In the genomic region with DNA sequence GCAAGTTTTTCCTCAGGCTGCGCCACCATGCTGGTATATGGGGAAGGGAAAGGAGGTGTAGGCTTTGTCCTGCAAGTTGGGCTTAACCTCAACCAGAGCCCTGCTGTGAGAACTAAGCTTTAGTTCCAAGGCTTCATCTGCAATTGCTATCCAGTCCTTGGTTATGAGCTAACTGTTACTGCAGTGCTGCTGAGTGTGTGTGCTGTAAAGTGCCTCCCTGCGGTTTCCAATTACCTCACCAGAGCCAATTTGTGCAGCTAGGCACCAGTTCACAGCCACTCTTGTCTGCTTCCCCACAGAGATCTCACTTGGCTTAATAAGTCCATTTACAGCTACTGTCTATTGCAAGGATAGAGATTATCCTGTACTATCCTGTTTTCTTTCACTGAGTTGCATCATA, we compare ENCODE assay signal across 14 mouse cellular contexts. TPM values are rescaled to one million over a fixed set of nuclear protein-coding genes. Genes with fewer than 3 reads are reported as not detected.
A peak's percentile ranks its signal among the peaks of the same experiment; 100 is the strongest.
DNase-seq lines count a peak whose midpoint lies in the region; ATAC-seq and TF ChIP-seq lines count a peak whose summit lies in the region.
"Had no signal": no experiment of that assay in that cellular context is flagged by ENCODE, and none has a peak within 500 bp of the region (broad histone marks: within the 10 kb centered on the region; RNA-seq: fewer than 3 reads in every experiment).

No protein-coding gene starts in this region.

- H3K4me2 ChIP-seq in forebrain, postnatal 0 days (ENCODE audit: low read depth) = no peak overlapping the region
- no peak overlapping the region for H3K4me2 ChIP-seq in midbrain, embryonic 13.5 days (replicated peaks)
- H3K4me2 ChIP-seq in midbrain, embryonic 11.5 days = no peak overlapping the region
- H3K4me2 ChIP-seq in neural tube, embryonic 15.5 days = no peak overlapping the region

- no peak overlapping the region for H3K4me3 ChIP-seq in forebrain, embryonic 10.5 days
- H3K4me3 ChIP-seq in forebrain, postnatal 0 days (ENCODE audit: low read depth, low read length) = no peak overlapping the region
- H3K4me3 ChIP-seq in midbrain, embryonic 13.5 days (replicated peaks) = no peak overlapping the region
- H3K4me3 ChIP-seq in midbrain, embryonic 11.5 days (ENCODE audit: low read depth, low read length) = no peak overlapping the region
- H3K4me3 ChIP-seq in neural tube, embryonic 15.5 days (replicated peaks) = no peak overlapping the region

- H3K9me3 ChIP-seq in forebrain, embryonic 10.5 days = no peaks in the 10 kb centered on the region
- H3K9me3 ChIP-seq in forebrain, postnatal 0 days (ENCODE audit: low read length) = no peaks in the 10 kb centered on the region
- no peaks in the 10 kb centered on the region for H3K9me3 ChIP-seq in midbrain, embryonic 13.5 days
- H3K9me3 ChIP-seq in midbrain, embryonic 11.5 days (ENCODE audit: control insufficient read depth, low read length) = no peaks in the 10 kb centered on the region
- no peaks in the 10 kb centered on the region for H3K9me3 ChIP-seq in neural tube, embryonic 15.5 days (replicated peaks)

- no peak overlapping the region for H3K27ac ChIP-seq in forebrain, embryonic 10.5 days
- no peak overlapping the region for H3K27ac ChIP-seq in forebrain, postnatal 0 days (ENCODE audit: low read depth, low read length)
- no peak overlapping the region for H3K27ac ChIP-seq in midbrain, embryonic 13.5 days
- no peak overlapping the region for H3K27ac ChIP-seq in midbrain, embryonic 11.5 days (ENCODE audit: low read depth, low read length)
- H3K27ac ChIP-seq in neural tube, embryonic 15.5 days (replicated peaks) = no peak overlapping the region

- ATAC-seq in forebrain, postnatal 0 days = no peak
- ATAC-seq in midbrain, embryonic 13.5 days = peak; percentile 58; the same call in 1 of the 2 replicates
- no peak for ATAC-seq in midbrain, embryonic 11.5 days (ENCODE audit: low FRiP score)
- ATAC-seq in neural tube, embryonic 15.5 days (ENCODE audit: low FRiP score) = peak; percentile 80
- ATAC-seq: inflammation-experienced regulatory T-cells, adult 6 months; lung, postnatal 0 days had no signal

- peak; percentile 15 for DNase-seq in forebrain, embryonic 10.5 days (ENCODE audit: extremely low spot score, low spot score)
- DNase-seq in forebrain, postnatal 0 days = no peak
- DNase-seq in midbrain, embryonic 11.5 days (ENCODE audit: low spot score, missing footprints) = no peak
- DNase-seq in forelimb bud, embryonic 11.5 days (ENCODE audit: low read depth, low spot score) = peak; percentile 31
- DNase-seq in thymus, postnatal 14 days = no peak
- DNase-seq in kidney, postnatal 36 days = no peak
- DNase-seq: kidney, postnatal 25 days; layer of hippocampus, postnatal 36 days; thymus, postnatal 36 days had no signal

- no peaks in the 10 kb centered on the region for H3K4me1 ChIP-seq in forebrain, embryonic 10.5 days
- no peaks in the 10 kb centered on the region for H3K4me1 ChIP-seq in forebrain, postnatal 0 days (ENCODE audit: insufficient read depth)
- no peaks in the 10 kb centered on the region for H3K4me1 ChIP-seq in midbrain, embryonic 13.5 days (replicated peaks)
- no peaks in the 10 kb centered on the region for H3K4me1 ChIP-seq in midbrain, embryonic 11.5 days (ENCODE audit: control insufficient read depth, insufficient read depth, low read length)
- no peaks in the 10 kb centered on the region for H3K4me1 ChIP-seq in neural tube, embryonic 15.5 days

- 33% methylated on average over 2 of the region's 2 CpGs for WGBS in forebrain, embryonic 10.5 days
- 37% methylated on average over 2 of the region's 2 CpGs for WGBS in forebrain, postnatal 0 days
- 50% methylated on average over 2 of the region's 2 CpGs for WGBS in midbrain, embryonic 13.5 days
- WGBS in midbrain, embryonic 11.5 days = 60% methylated on average over 2 of the region's 2 CpGs
- WGBS in neural tube, embryonic 15.5 days = 38% methylated on average over 2 of the region's 2 CpGs

- no peak for TF ChIP-seq CTCF in forebrain, postnatal 0 days (IDR thresholded peaks at IDR 0.05; ENCODE audit: low read depth)

- H3K9ac ChIP-seq in forebrain, postnatal 0 days = no peak overlapping the region
- no peak overlapping the region for H3K9ac ChIP-seq in midbrain, embryonic 13.5 days (replicated peaks)
- H3K9ac ChIP-seq in midbrain, embryonic 11.5 days (ENCODE audit: low read length) = no peak overlapping the region
- H3K9ac ChIP-seq in neural tube, embryonic 15.5 days (replicated peaks) = no peak overlapping the region

- no peaks in the 10 kb centered on the region for H3K27me3 ChIP-seq in forebrain, embryonic 10.5 days (ENCODE audit: poor library complexity, severe bottlenecking)
- no peaks in the 10 kb centered on the region for H3K27me3 ChIP-seq in forebrain, postnatal 0 days (ENCODE audit: insufficient read depth, low read length)
- H3K27me3 ChIP-seq in midbrain, embryonic 13.5 days = no peaks in the 10 kb centered on the region
- no peaks in the 10 kb centered on the region for H3K27me3 ChIP-seq in midbrain, embryonic 11.5 days (ENCODE audit: control insufficient read depth, insufficient read depth, low read length)
- no peaks in the 10 kb centered on the region for H3K27me3 ChIP-seq in neural tube, embryonic 15.5 days (replicated peaks)

- H3K36me3 ChIP-seq in forebrain, embryonic 10.5 days (replicated peaks) = no peaks in the 10 kb centered on the region
- no peaks in the 10 kb centered on the region for H3K36me3 ChIP-seq in forebrain, postnatal 0 days (ENCODE audit: insufficient read depth)
- H3K36me3 ChIP-seq in midbrain, embryonic 13.5 days = no peaks in the 10 kb centered on the region
- H3K36me3 ChIP-seq in midbrain, embryonic 11.5 days (ENCODE audit: control insufficient read depth, insufficient read depth, low read length) = no peaks in the 10 kb centered on the region
- H3K36me3 ChIP-seq in neural tube, embryonic 15.5 days = no peaks in the 10 kb centered on the region

RNA-seq across cellular contexts. Expression of a gene that starts 16.1 kb away (rescaled TPM):
- polyA plus RNA-seq in forebrain, embryonic 10.5 days (2016; fragmentation: Nextera tagmentation; extraction: Ambion mirVana) = 1.4 and 2.1 TPM in 2 replicates
- 1.1 and 2.0 TPM in 2 replicates for total RNA-seq in forebrain, postnatal 0 days (2014; rRNA removed)
- polyA plus RNA-seq in forebrain, postnatal 0 days (2015; fragmentation: Nextera tagmentation; extraction: Ambion mirVana) = 1.0 TPM in 2 replicates
- polyA plus RNA-seq in midbrain, embryonic 13.5 days (2015; fragmentation: Nextera tagmentation; extraction: Ambion mirVana) = 0.89 and 1.0 TPM in 2 replicates
- 1.3 and 1.7 TPM in 2 replicates for polyA plus RNA-seq in midbrain, embryonic 11.5 days (2014; fragmentation: Nextera tagmentation; extraction: Ambion mirVana)
- 1.3 and 1.4 TPM in 2 replicates for polyA plus RNA-seq in neural tube, embryonic 15.5 days (2015; fragmentation: Nextera tagmentation; extraction: Ambion mirVana)
- total RNA-seq: granulocyte monocyte progenitor cell, adult 5-6 weeks had no signal
- polyA plus RNA-seq: inflammation-experienced regulatory T-cells, adult 6 months had no signal

Comparison
In these comparisons a context has a peak if more than half of its experiments do, and no peak if none do; other contexts are left out.
1. DNase-seq: peak in forebrain, embryonic 10.5 days (single experiment) and forelimb bud, embryonic 11.5 days (single experiment); none in forebrain, postnatal 0 days (single experiment), midbrain, embryonic 11.5 days (single experiment), thymus, postnatal 14 days (single experiment) and kidney, postnatal 36 days (0 of 2).
2. ATAC-seq: peak in midbrain, embryonic 13.5 days (single experiment) and neural tube, embryonic 15.5 days (single experiment); none in forebrain, postnatal 0 days (single experiment) and midbrain, embryonic 11.5 days (single experiment).